Mouse (Mus musculus) kidney, postnatal 0 days (tissue): ENCODE data around the gene Prrt3. TPM values are rescaled to one million over a fixed set of nuclear protein-coding genes. Genes with fewer than 3 reads are reported as not detected.
A peak's percentile ranks its signal among the peaks of the same experiment; 100 is the strongest.

Experiments used
- ATAC-seq: fragments of 200-750 bp; cut with Nextera tagmentation; replicated peaks from 2 replicates; pipeline ENCODE4 v1.8.0; 2017; ENCODE audit warnings: low read depth, moderate number of reproducible peaks, moderate TSS enrichment, moderate library complexity; ENCODE audit not compliant: low FRiP score
- DNase-seq: peaks from one replicate; pipeline ENCODE4 v3.0.0-alpha.2; 2016; ENCODE audit warnings: low spot score
- H3K27ac ChIP-seq: fragments of 300-500 bp; sonication (generic); 2 replicates; pipeline ENCODE4 v1.5.1; 2014; ENCODE audit warnings: mild to moderate bottlenecking
- H3K27me3 ChIP-seq: fragments of 300-500 bp; sonication (generic); 2 replicates; pipeline ENCODE4 v1.6.1; 2014; ENCODE audit warnings: low read length, mixed read lengths; ENCODE audit not compliant: insufficient read depth
- H3K36me3 ChIP-seq: fragments of 300-500 bp; sonication (generic); 2 replicates; pipeline ENCODE4 v1.6.1; 2014; ENCODE audit warnings: low read length, mixed read lengths; ENCODE audit not compliant: insufficient read depth
- H3K4me1 ChIP-seq: fragments of 300-500 bp; sonication (generic); replicated peaks from 2 replicates; pipeline ENCODE4 v1.6.1; 2014; ENCODE audit warnings: antibody characterized with exemption, low read length, mixed read lengths; ENCODE audit not compliant: insufficient read depth
- H3K4me2 ChIP-seq: fragments of 300-500 bp; sonication (generic); 2 replicates; pipeline ENCODE4 v1.6.1; 2014; ENCODE audit warnings: mild to moderate bottlenecking, low read length, moderate library complexity, mixed read lengths
- H3K4me3 ChIP-seq: fragments of 300-500 bp; sonication (generic); replicated peaks from 2 replicates; pipeline ENCODE4 v1.5.1; 2014; ENCODE audit warnings: low read depth, low read length
- H3K9ac ChIP-seq: fragments of 300-500 bp; sonication (generic); 2 replicates; pipeline ENCODE4 v1.6.1; 2014; ENCODE audit warnings: low read depth, low read length
- H3K9me3 ChIP-seq: fragments of 300-500 bp; sonication (generic); replicated peaks from 2 replicates; pipeline ENCODE4 v1.6.1; 2016; ENCODE audit warnings: low read length, inconsistent platforms, mixed read lengths
- CTCF ChIP-seq: IDR thresholded peaks from 2 replicates; pipeline ENCODE4 v1.5.1; 2016; ENCODE audit warnings: antibody characterized with exemption, low read depth, mild to moderate bottlenecking, moderate library complexity
- WGBS: fragments of 180-500 bp; shearing (Covaris S2); extraction: QIAGEN DNeasy Blood & Tissue Kit; methylation state at CpG from one replicate; pipeline ENCODE4 v1.1.7; 2014; 5-methylcytosine and 5-hydroxymethylcytosine counted together
- polyA plus RNA-seq: library from polyadenylated mRNA; unstranded; fragments of >200 nt; fragmentation: Nextera tagmentation; extraction: Ambion mirVana; gene quantifications from 2 replicates; pipeline ENCODE4 v1.2.1, GENCODE M21; 2015

Gene Prrt3
- polyA plus RNA-seq, 1 experiment from 2014 or later = 0.55 TPM

DNA sequence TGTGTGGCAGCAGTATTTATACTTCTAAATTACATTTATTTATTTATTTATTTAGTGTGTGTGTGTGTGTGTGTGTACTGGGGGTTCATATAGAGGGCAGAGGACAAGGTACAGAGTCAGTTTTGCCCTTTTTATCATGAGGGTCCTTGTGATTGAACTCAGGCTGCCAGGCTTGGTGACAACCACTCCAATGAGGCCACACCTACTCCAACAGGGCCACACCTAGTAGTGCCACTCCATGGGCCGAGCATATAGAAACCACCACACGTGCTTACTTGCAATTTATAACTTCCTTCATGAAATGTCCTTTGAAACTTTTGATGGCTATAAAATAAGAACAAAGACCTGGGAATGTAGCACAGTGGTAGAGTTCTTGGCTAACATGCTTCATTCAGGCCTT is 28.5 kb downstream of the Prrt3 start:
- no peak for TF ChIP-seq CTCF
- H3K36me3 ChIP-seq = no peaks in the 10 kb centered on the region
- H3K4me2 ChIP-seq = no peak overlapping the region
- no peaks in the 10 kb centered on the region for H3K27me3 ChIP-seq
- ATAC-seq (no peak), DNase-seq (no peak)
- no peak overlapping the region for H3K4me3 ChIP-seq
- no peaks in the 10 kb centered on the region for H3K9me3 ChIP-seq
- no peak overlapping the region for H3K9ac ChIP-seq
- H3K4me1 ChIP-seq = peaks cover 26% of the 10 kb centered on the region; the same call in 1 of the 2 replicates
- no peak overlapping the region for H3K27ac ChIP-seq
- WGBS = 56% methylated on average over 2 of the region's 2 CpGs

- DNase-seq = no peak
- no peak for ATAC-seq
- peak overlapping the region; percentile 77 for H3K4me2 ChIP-seq
These were observed 29.7 kb downstream of the Prrt3 start for GRCm38 (mm10) chr6:113472061-113472460.

DNA sequence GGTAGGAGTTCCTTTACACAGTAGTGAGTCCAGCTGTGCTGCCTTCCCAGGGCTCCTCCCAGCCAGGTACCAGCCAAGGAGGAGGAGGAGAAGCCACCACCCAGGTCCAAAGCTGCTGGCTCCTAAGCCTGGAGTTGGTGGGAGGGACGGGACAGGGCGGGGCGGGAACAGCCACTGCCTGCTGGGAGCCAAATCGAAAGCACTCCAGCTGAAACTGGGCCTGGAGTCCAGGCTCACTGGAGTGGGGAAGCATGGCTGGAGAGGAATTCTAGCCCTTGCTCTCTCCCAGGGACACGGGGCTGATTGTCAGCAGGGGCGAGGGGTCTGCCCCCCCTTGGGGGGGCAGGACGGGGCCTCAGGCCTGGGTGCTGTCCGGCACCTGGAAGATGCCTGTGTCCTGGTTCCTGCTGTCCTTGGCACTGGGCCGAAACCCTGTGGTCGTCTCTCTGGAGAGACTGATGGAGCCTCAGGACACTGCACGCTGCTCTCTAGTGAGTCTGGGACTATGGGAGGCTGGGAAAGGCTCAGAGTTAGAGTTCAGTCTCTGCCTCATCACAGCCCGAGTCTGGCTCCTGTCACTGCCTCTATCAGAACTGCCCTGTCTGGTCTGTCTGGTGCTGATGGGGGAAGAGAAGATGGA is 30.3 kb downstream of the Prrt3 start, which contains the start of gene Il17rc:
Gene Il17rc (plus strand): TSS at position 131 of the 640 bp plus-strand sequence.
- ATAC-seq (peak; percentile 67), DNase-seq (peak; percentile 75)
- Histone ChIP-seq H3K9ac (peak within 1 kb of the TSS; percentile 69), H3K4me2 (peak within 1 kb of the TSS; percentile 77), H3K9me3 (no peaks in the 10 kb centered on the region), H3K4me3 (peak within 1 kb of the TSS; percentile 36), H3K36me3 (no peaks in the 10 kb centered on the region), H3K27ac (peak within 1 kb of the TSS; percentile 82), H3K4me1 (peaks cover 26% of the 10 kb centered on the region; the same call in 1 of the 2 replicates), H3K27me3 (no peaks in the 10 kb centered on the region)
- no peak for TF ChIP-seq CTCF
- WGBS = 16% methylated on average over 12 of the region's 12 CpGs

More at GRCm38 (mm10) chr6:113472061-113472460, 29.7 kb downstream of the Prrt3 start:
- peak overlapping the region; percentile 10; the same call in 1 of the 2 replicates for H3K9ac ChIP-seq
- 70% methylated on average over 10 of the region's 10 CpGs for WGBS
- H3K27me3 ChIP-seq = no peaks in the 10 kb centered on the region
- peak overlapping the region; percentile 82 for H3K27ac ChIP-seq
- TF ChIP-seq CTCF = peak; percentile 12; the same call in 1 of the 2 replicates
- H3K4me3 ChIP-seq = peak overlapping the region; percentile 36; the same call in 1 of the 2 replicates
- no peaks in the 10 kb centered on the region for H3K36me3 ChIP-seq
- H3K9me3 ChIP-seq = no peaks in the 10 kb centered on the region
- H3K4me1 ChIP-seq = peaks cover 26% of the 10 kb centered on the region; the same call in 1 of the 2 replicates

GRCm38 (mm10) chr6:113469432-113469831 is 32.3 kb downstream of the Prrt3 start:
- ATAC-seq = peak; percentile 50
- H3K27me3 ChIP-seq = no peaks in the 10 kb centered on the region
- H3K36me3 ChIP-seq = no peaks in the 10 kb centered on the region
- peak overlapping the region; percentile 29; the same call in 1 of the 2 replicates for H3K9ac ChIP-seq
- peaks cover 26% of the 10 kb centered on the region; the same call in 1 of the 2 replicates for H3K4me1 ChIP-seq
- TF ChIP-seq CTCF = peak; percentile 78
- peak; percentile 87 for DNase-seq
- H3K4me2 ChIP-seq = peak overlapping the region; percentile 72
- H3K9me3 ChIP-seq = no peaks in the 10 kb centered on the region
- WGBS = 1% methylated on average over 31 of the region's 31 CpGs
- H3K4me3 ChIP-seq = peak overlapping the region; percentile 33
- H3K27ac ChIP-seq = no peak overlapping the region

DNA sequence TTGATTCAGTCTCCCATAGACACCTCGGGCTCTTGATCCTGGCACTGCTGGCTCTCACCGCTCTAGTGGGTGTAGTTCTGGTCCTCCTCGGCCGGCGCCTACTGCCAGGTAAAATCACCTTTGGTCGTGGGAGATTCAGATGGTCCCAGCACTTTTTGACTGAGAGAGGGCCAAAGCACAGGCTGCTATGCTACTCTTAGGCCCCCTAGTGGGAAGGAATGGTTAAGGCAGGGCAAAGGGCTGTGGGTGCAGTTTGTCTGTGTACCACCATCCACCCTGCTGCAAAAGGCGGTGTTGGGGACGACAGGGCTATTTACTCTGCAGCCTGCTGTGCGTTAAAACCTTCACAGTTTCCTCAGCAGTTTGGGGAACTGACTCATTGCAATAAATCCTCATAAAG is 32.7 kb downstream of the Prrt3 start:
- Histone ChIP-seq H3K27ac (no peak overlapping the region), H3K4me2 (peak overlapping the region; percentile 72), H3K9ac (peak overlapping the region; percentile 29; the same call in 1 of the 2 replicates), H3K27me3 (no peaks in the 10 kb centered on the region), H3K4me1 (peaks cover 26% of the 10 kb centered on the region; the same call in 1 of the 2 replicates), H3K36me3 (no peaks in the 10 kb centered on the region), H3K9me3 (no peaks in the 10 kb centered on the region), H3K4me3 (peak overlapping the region; percentile 33)
- WGBS = 8% methylated on average over 9 of the region's 9 CpGs
- peak; percentile 67 for ATAC-seq
- DNase-seq = peak; percentile 87
- TF ChIP-seq CTCF = peak; percentile 70; the same call in 1 of the 2 replicates

DNA sequence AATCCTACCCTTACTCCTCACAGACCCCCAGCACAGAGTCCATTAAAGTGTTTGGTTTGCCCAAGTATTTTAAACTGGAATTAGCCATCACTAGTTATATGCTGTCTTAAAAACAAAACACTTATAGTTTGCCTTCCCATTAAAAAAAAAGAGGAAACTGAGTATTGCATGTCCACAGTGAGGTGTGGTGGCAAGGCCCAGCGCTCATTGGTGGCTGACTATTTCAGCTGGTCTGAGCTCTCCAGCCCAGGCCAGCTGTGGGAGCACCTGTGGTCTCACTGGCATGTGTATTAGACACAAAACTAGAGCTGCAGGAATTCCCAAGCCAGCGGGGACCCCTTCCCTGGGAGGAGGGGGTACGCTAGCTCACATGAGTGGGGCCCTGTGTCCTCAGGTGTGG is 33.2 kb downstream of the Prrt3 start:
- no peak overlapping the region for H3K4me3 ChIP-seq
- H3K27ac ChIP-seq = no peak overlapping the region; the same call in 1 of the 2 replicates
- peaks cover 26% of the 10 kb centered on the region; the same call in 1 of the 2 replicates for H3K4me1 ChIP-seq
- 73% methylated on average over 3 of the region's 3 CpGs for WGBS
- no peak overlapping the region for H3K9ac ChIP-seq
- no peaks in the 10 kb centered on the region for H3K27me3 ChIP-seq
- TF ChIP-seq CTCF = no peak
- peak overlapping the region; percentile 72; the same call in 1 of the 2 replicates for H3K4me2 ChIP-seq
- no peaks in the 10 kb centered on the region for H3K9me3 ChIP-seq
- no peak for ATAC-seq
- DNase-seq = no peak
- no peaks in the 10 kb centered on the region for H3K36me3 ChIP-seq
